Mouse (Mus musculus): Measurements from ENCODE around the gene 4931428F04Rik. TPM values are rescaled to one million over a fixed set of nuclear protein-coding genes. Genes with fewer than 3 reads are reported as not detected.
"Not testable (repeated sequence)": the region's sequence is repeated elsewhere in the genome, so short reads cannot be mapped to it uniquely, and the experiment has no call there.

Gene 4931428F04Rik
- polyA plus RNA-seq, 1 experiment from 2014 or later, result 106 TPM

DNA sequence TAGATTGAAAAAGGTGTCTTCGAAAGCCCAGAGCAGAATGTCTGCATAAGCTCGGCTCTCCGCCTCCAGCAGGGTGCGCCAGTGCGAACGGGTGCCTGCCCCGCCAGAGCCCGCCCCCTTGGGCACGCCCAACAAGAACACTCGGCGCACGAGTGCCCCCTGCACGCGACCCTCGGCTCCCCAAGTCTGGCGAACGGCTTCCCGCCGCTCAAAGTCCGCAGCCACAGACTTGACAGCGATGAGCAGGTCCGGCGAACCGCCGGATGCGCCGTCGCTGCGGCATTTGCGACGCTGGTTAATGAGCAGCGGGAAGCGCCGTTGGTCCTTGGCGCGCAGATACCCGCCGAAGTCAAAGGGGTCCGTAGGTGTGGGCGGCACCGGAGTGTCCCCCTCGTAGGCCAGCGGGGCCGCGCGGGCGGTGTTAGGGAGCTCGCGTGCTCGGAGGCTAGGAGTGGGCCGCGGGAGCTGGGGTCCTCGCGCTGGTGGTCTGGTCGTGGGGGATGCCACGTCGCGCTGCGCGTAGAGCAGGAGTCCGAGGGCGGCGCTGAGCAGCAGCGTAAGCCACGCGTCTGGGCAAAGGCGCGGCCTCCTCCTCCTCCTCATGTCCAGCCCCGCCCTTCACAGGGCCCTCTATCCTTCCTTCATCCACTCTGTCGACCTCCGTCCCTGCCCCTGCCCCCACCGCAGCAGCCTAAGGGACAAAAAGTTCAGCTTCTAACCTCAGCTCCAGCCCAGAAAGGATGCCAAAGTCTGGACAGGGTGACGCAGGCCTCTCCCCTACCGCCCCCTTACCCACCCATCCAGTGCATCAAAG, 35.3 kb downstream of the 4931428F04Rik start:
- no peaks in the 10 kb centered on the region for H3K9me3 ChIP-seq
- peaks cover 30% of the 10 kb centered on the region for H3K36me3 ChIP-seq
- peak overlapping the region; percentile 74 for H3K9ac ChIP-seq (replicated peaks)
- H3K4me1 ChIP-seq (replicated peaks), result peaks cover 29% of the 10 kb centered on the region
- peaks cover 48% of the 10 kb centered on the region for H3K27me3 ChIP-seq
- WGBS, result under 1% methylated on average over 74 of the region's 74 CpGs
- peak overlapping the region; percentile 95 for H3K4me2 ChIP-seq (replicated peaks)
- peak; percentile 78 for ATAC-seq
- peak overlapping the region; percentile 56 for H3K4me3 ChIP-seq (replicated peaks)
- no peak overlapping the region for H3K27ac ChIP-seq

DNA sequence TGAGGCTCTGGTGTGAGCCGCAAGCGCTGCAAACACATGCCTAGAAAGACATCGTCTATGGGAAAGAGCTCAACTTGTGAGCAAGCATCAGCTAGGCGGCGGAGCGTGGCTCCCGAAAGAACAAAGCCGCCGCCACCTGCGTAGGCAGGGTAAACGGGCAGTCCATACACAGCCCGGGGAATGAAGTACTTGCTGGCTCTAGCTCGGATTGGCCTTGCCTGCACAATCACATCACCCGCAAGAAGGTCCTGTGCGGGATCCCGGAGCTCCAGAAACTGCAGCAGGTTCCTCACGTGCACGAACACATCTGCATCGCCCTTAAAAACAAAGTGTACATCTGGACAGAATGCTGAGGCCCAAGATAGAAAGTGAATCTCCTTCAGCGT, 35.9 kb downstream of the 4931428F04Rik start:
- peak; percentile 60 for ATAC-seq
- H3K4me3 ChIP-seq (replicated peaks), result peak overlapping the region; percentile 56
- H3K27ac ChIP-seq, result no peak overlapping the region
- H3K4me1 ChIP-seq (replicated peaks), result peaks cover 23% of the 10 kb centered on the region
- 27% methylated on average over 20 of the region's 20 CpGs for WGBS
- H3K9ac ChIP-seq (replicated peaks), result no peak overlapping the region; the same call in none of the 2 replicates
- peaks cover 36% of the 10 kb centered on the region for H3K36me3 ChIP-seq
- peaks cover 42% of the 10 kb centered on the region for H3K27me3 ChIP-seq
- H3K9me3 ChIP-seq, result no peaks in the 10 kb centered on the region
- H3K4me2 ChIP-seq (replicated peaks), result peak overlapping the region; percentile 95

DNA sequence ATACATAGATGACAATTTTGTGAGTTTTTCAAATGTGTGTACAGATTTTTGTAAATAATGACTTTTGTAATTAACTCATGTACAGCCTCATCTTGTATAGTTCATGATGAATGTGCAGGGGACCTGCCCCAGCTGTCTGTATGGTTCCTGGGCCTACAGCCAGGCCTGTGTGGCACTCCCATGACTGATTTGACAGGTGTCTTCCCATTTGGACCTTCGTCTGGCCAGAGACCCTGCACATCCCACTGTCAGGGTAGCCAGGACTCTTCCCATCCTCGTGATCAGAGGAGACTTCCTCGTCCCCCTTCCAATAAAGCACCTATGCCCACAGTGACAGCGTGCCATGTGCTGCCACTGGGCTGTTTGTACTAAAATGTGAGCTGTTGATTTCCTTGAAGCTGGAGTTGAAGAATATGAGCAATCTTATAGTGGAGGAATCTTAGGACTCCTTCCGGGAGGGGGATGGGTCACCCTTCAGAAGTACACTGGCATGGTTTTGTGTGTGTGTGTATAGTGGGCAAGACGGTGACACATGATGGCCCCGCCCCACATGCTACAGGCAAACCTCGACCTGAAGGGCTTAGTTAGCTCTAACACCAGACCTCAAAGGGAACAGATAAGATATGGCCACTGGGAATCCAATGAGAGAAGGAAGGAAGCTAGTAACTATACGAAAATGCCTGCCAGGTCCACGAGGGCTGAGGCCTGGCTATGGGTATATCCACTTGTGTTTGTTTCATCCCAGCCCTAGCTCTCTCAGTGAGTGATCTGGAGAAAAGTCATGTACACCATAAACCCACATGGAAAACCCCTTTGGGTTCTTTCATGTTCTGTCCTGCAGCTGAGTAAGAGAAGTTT, 36.8 kb downstream of the 4931428F04Rik start:
- no peaks in the 10 kb centered on the region for H3K9me3 ChIP-seq
- no peak overlapping the region for H3K9ac ChIP-seq (replicated peaks)
- 91% methylated on average over 10 of the region's 10 CpGs for WGBS
- peaks cover 34% of the 10 kb centered on the region for H3K27me3 ChIP-seq
- no peak for ATAC-seq
- peaks cover 20% of the 10 kb centered on the region for H3K4me1 ChIP-seq (replicated peaks)
- H3K27ac ChIP-seq, result no peak overlapping the region
- no peak overlapping the region for H3K4me2 ChIP-seq (replicated peaks)
- H3K36me3 ChIP-seq, result peaks cover 45% of the 10 kb centered on the region
- H3K4me3 ChIP-seq (replicated peaks), result no peak overlapping the region

DNA sequence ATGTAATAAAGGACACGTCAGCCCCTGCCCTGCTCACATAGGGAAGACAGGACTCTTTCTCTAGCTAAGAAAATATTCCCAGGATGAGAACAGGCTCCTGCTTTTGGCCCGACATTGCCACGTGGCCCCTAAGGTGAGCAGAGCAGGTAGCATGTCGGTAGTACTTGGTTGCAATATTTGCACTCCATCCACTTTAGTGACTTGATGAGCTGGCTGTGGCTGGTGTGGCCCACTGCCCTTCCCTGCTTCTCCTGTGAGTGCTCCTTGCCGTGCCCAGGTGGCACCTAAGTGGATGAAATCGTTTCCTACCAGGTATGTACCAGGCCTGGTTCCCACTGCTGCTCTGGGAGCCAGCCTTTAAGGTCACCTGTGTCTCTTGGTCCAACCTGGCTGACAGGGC, 37.7 kb downstream of the 4931428F04Rik start:
- no peak for ATAC-seq
- Histone ChIP-seq H3K9me3 (no peaks in the 10 kb centered on the region), H3K4me3 (replicated peaks) (no peak overlapping the region), H3K9ac (replicated peaks) (no peak overlapping the region), H3K4me2 (replicated peaks) (no peak overlapping the region), H3K36me3 (peaks cover 52% of the 10 kb centered on the region), H3K27ac (no peak overlapping the region), H3K27me3 (peaks cover 26% of the 10 kb centered on the region), H3K4me1 (replicated peaks) (peaks cover 20% of the 10 kb centered on the region)
- WGBS, result 91% methylated on average over 6 of the region's 6 CpGs

DNA sequence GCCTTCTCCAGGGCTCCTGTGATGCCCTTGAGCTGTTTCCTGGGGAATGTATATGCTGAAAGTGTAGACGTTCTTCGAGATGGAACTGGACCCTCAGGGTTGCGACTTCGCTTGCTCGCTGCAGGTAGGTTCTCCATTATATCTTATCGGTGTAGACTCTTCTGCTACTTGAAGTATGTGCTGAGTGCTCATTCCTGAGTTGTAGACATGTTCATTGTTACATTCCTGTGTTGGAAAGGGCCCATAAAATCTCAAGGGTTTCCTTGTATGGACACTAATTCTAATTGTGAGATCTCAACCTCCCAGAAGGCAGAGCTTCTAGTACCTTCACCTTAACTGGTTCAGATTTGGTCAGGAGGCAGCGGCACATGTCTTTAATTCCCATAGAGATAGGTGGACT, 48.6 kb downstream of the 4931428F04Rik start:
- Histone ChIP-seq H3K4me2 (replicated peaks) (no peak overlapping the region), H3K9me3 (no peaks in the 10 kb centered on the region), H3K4me1 (replicated peaks) (no peaks in the 10 kb centered on the region), H3K9ac (replicated peaks) (no peak overlapping the region), H3K27ac (no peak overlapping the region), H3K27me3 (no peaks in the 10 kb centered on the region), H3K4me3 (replicated peaks) (no peak overlapping the region), H3K36me3 (peaks cover 53% of the 10 kb centered on the region)
- 97% methylated on average over 7 of the region's 7 CpGs for WGBS
- no peak for ATAC-seq

DNA sequence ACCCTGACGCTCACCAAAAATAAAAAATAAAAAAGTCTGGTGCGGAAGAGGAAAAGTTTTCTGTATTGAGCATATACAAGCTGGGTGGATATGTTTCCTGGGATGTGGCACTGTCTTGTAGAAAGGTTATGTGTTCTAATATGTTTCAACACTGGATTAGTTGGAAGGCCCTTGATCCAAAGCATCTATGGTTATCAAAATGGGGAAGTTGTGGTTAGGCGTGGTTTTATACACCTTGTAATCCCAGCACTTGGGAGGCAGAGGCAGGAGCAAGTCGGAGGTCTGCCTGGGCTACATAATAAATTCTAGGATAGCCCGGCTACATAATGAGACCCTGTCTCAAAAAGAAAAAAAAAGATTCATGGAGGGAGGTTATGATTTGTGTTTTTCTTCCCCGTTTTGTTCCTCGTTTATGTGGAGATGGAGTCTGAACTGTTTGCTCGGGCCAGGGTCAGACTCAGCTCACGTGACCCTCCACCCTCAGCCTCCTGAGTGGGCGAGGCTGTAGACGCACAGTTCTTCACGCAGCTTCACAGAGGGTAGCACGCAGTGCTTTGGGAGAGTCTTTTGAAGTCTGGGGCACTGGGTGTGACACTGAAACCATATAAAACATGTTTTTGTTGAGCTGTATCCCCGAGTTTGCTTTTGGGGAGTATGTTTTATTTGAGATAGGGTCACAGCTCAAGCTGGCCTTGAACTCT, 52.1 kb downstream of the 4931428F04Rik start:
- no peaks in the 10 kb centered on the region for H3K9me3 ChIP-seq
- ATAC-seq, result no peak
- no peak overlapping the region for H3K4me3 ChIP-seq (replicated peaks)
- H3K36me3 ChIP-seq, result peaks cover 60% of the 10 kb centered on the region
- no peaks in the 10 kb centered on the region for H3K4me1 ChIP-seq (replicated peaks)
- H3K27ac ChIP-seq, result no peak overlapping the region
- H3K4me2 ChIP-seq (replicated peaks), result no peak overlapping the region
- 92% methylated on average over 14 of the region's 14 CpGs for WGBS
- H3K9ac ChIP-seq (replicated peaks), result no peak overlapping the region
- H3K27me3 ChIP-seq, result no peaks in the 10 kb centered on the region

DNA sequence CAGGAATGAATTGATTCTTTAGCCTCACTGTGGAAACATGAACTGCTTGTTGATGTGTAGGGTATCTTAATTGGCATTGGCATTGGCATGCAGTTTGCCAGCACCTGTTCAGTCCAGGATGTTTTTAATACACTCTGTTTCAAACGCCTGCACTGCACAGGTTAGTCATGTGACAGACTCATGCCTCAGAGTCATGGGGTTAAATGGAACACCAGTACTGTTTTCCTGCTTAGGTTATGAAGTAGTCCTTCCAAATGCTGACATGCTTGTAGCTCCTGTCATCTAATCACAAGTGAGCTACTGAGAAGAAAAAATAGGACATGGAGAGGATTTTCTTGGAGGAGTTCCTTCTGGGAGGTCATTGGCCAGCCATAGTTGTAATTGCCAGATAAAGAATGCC, 54.5 kb downstream of the 4931428F04Rik start:
- H3K4me3 ChIP-seq (replicated peaks), result no peak overlapping the region
- no peaks in the 10 kb centered on the region for H3K27me3 ChIP-seq
- H3K4me1 ChIP-seq (replicated peaks), result no peaks in the 10 kb centered on the region
- H3K36me3 ChIP-seq, result peaks cover 45% of the 10 kb centered on the region
- ATAC-seq, result no peak
- H3K4me2 ChIP-seq (replicated peaks), result no peak overlapping the region
- no peak overlapping the region for H3K27ac ChIP-seq
- H3K9ac ChIP-seq (replicated peaks), result no peak overlapping the region
- H3K9me3 ChIP-seq, result no peaks in the 10 kb centered on the region
- WGBS, result 94% methylated on average over 1 of the region's 1 CpGs

DNA sequence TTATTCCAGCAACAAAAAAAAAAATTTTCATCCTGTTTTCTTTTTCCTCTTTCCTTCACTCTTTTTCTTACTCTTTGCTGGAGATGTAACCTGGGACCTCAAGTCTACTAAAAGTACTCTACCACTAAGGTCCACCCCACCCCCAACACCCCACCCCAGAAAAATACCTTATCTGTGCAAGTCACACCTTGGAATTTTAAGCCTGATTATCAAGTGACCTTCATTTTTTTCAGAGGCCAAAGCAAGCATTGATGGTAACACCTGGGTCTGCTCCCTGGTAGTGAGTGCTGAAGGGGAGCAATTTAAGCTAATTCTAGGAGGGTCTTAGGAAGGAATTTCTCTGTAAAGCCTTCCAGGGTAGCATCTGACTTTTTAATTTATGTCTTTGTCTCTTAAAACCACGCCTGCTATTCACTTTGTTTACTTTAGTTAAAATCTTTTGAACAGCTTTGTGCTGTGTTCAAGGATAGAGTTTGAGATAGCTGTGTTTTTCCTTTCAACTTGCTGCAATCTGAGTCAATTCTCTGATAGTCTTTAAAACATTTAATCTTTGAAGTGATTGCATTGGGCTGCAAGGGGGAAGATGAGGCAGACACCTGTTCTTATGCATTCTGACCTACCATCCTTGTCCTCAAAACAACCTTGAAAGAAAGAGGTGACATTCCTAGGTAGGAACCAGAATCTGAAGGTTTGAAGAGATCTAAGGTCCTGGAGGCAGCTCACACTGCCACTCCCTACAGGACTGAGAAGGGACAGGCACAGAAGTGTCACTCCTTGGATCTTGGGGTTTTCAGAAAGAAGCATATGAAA, 56.3 kb downstream of the 4931428F04Rik start:
- 79% methylated on average over 1 of the region's 1 CpGs for WGBS
- no peaks in the 10 kb centered on the region for H3K9me3 ChIP-seq
- no peak overlapping the region for H3K9ac ChIP-seq (replicated peaks)
- H3K27me3 ChIP-seq, result no peaks in the 10 kb centered on the region
- no peak for ATAC-seq
- H3K36me3 ChIP-seq, result peaks cover 26% of the 10 kb centered on the region
- H3K4me2 ChIP-seq (replicated peaks), result no peak overlapping the region
- no peaks in the 10 kb centered on the region for H3K4me1 ChIP-seq (replicated peaks)
- no peak overlapping the region for H3K27ac ChIP-seq
- H3K4me3 ChIP-seq (replicated peaks), result no peak overlapping the region

DNA sequence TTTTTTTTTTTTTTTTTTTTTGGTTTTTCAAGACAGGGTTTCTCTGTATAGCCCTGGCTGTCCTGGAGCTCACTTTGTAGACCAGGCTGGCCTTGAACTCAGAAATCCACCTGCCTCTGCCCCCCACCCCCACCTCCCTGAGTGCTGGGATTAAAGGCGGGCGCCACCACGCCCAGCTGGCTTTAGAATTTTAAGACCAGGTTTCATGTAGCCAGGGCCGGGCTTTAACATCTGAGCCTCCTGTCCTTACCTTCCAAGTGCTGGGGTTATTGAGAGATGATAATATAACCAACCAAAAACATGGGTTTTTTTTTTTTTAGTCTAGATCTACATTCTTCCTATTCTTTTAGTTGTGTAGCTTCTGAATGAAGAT, 57.4 kb downstream of the 4931428F04Rik start:
- not testable (repeated sequence) for H3K4me2 ChIP-seq (replicated peaks); H3K9ac ChIP-seq (replicated peaks); H3K27me3 ChIP-seq; ATAC-seq; H3K4me3 ChIP-seq (replicated peaks); H3K4me1 ChIP-seq (replicated peaks); H3K27ac ChIP-seq; H3K9me3 ChIP-seq
- 91% methylated on average over 4 of the region's 4 CpGs for WGBS
- peaks cover 26% of the 10 kb centered on the region for H3K36me3 ChIP-seq

DNA sequence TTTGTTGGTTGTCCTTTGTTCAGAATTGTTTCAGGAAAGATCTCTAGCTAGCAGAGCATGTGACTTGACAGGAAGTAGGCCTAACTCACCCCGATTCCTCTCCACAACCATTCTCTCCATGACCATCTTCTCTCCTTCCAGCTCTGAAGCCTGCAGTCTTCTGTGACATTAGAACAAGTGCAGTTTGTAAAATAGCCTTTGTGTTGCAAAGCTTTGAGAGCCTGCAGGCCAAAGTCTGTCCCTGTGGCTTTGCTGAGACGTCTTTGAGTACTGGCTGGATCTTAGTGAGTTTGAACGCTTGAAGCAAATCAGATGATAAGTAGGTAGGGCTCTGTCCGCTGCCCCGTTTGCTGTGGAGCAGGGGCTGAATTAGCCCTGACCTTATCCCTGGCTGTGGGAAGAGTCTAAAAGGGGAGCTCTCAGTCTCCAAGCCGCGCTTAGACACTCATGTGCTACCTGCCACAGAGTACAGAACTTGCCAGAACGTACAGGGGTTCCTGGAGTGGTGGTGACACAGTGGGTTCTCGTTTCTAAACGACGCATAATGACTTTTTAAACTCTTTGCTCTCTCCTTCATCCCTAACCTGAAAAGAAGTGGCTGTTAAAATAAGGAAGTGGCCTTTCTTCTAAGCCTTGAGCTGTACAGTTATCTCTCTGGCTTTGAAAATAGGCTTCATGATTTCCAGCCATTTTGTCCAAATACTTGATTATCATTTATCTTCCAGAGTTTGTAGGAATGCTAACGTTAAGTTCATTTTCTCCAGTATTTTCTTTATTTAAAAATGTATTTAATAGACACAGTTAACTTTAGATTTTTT, 58.0 kb downstream of the 4931428F04Rik start:
- no peak overlapping the region for H3K27ac ChIP-seq
- WGBS, result 88% methylated on average over 12 of the region's 12 CpGs
- peaks cover 7% of the 10 kb centered on the region for H3K4me1 ChIP-seq (replicated peaks)
- no peaks in the 10 kb centered on the region for H3K9me3 ChIP-seq
- H3K36me3 ChIP-seq, result peaks cover 24% of the 10 kb centered on the region
- H3K4me3 ChIP-seq (replicated peaks), result no peak overlapping the region
- no peaks in the 10 kb centered on the region for H3K27me3 ChIP-seq
- no peak overlapping the region for H3K4me2 ChIP-seq (replicated peaks)
- H3K9ac ChIP-seq (replicated peaks), result no peak overlapping the region
- no peak for ATAC-seq
